Mouse (Mus musculus) thymus, adult 2 months (tissue): ENCODE measurements around the gene Gm17545.

Source experiments
- CTCF ChIP-seq: fragments of 200-500 bp; IDR thresholded peaks from 2 replicates; pipeline ENCODE4 v1.5.1; 2012; ENCODE audit warnings: mild to moderate bottlenecking, control low read depth, low read length, moderate library complexity, borderline replicate concordance; ENCODE audit not compliant: control insufficient read depth, poor library complexity, insufficient read depth; ENCODE audit errors: extremely low read depth
- POLR2A ChIP-seq: fragments of 200-500 bp; IDR thresholded peaks from 2 replicates; pipeline ENCODE4 v1.6.1; 2012; ENCODE audit warnings: mild to moderate bottlenecking, low read length, control low read depth, moderate library complexity; ENCODE audit not compliant: control insufficient read depth, poor library complexity, insufficient read depth; ENCODE audit errors: extremely low read depth

DNA sequence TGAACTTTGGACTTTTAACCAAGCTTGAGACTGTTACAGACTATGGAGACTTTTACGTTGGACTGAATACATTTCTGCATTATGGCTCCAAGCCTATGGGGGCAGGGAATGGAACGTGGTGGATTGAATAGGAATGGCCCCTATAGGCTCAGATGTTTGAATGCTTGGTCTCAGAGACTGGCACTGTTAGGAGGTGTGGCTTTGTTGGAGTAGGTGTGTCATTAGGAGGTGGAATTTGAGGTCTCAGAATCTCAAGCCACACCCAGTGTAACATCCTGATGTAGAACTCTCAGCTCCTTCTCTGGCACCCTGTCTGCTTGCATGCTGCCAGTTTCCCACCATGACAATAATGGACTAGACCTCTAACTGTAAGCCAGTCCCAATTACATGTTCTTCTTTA, 20.9 kb upstream of the Gm17545 start:
- no peak for TF ChIP-seq CTCF
- TF ChIP-seq POLR2A = no peak
